Mouse (Mus musculus) midbrain, embryonic 14.5 days (tissue): ENCODE results near the gene Btbd10. TPM values are rescaled to one million over a fixed set of nuclear protein-coding genes. Genes with fewer than 3 reads are reported as not detected.

Source experiments
- ATAC-seq: fragments of 200-750 bp; cut with Nextera tagmentation; 2 replicates; pipeline ENCODE4 v1.8.0; 2017; ENCODE audit warnings: moderate number of reproducible peaks, moderate library complexity; ENCODE audit not compliant: low FRiP score, low TSS enrichment
- DNase-seq: peaks from one replicate; pipeline ENCODE4 v3.0.0-alpha.2; 2015
- H3K27ac ChIP-seq: fragments of 300-500 bp; sonication (generic); replicated peaks from 2 replicates; pipeline ENCODE4 v1.5.1; 2014; ENCODE audit warnings: mild to moderate bottlenecking, low read depth, low read length, moderate library complexity
- H3K27me3 ChIP-seq: fragments of 300-500 bp; sonication (generic); 2 replicates; pipeline ENCODE4 v1.6.1; 2014; ENCODE audit warnings: low read length, control low read depth, mixed read lengths; ENCODE audit not compliant: control insufficient read depth, insufficient read depth
- H3K36me3 ChIP-seq: fragments of 300-500 bp; sonication (generic); 2 replicates; pipeline ENCODE4 v1.6.1; 2014; ENCODE audit warnings: low read length, control low read depth; ENCODE audit not compliant: control insufficient read depth, insufficient read depth
- H3K4me1 ChIP-seq: fragments of 300-500 bp; sonication (generic); 2 replicates; pipeline ENCODE4 v1.6.1; 2014; ENCODE audit warnings: mild to moderate bottlenecking, antibody characterized with exemption, low read length, control low read depth; ENCODE audit not compliant: control insufficient read depth, insufficient read depth
- H3K4me2 ChIP-seq: fragments of 300-500 bp; sonication (generic); 2 replicates; pipeline ENCODE4 v1.6.1; 2014; ENCODE audit warnings: mild to moderate bottlenecking, low read length, moderate library complexity
- H3K4me3 ChIP-seq: fragments of 300-500 bp; sonication (generic); replicated peaks from 2 replicates; pipeline ENCODE4 v1.5.1; 2014; ENCODE audit warnings: low read depth, low read length
- H3K9ac ChIP-seq: fragments of 300-500 bp; sonication (generic); replicated peaks from 2 replicates; pipeline ENCODE4 v1.6.1; 2014; ENCODE audit warnings: mild to moderate bottlenecking, low read length, moderate library complexity
- H3K9me3 ChIP-seq: fragments of 300-500 bp; sonication (generic); 2 replicates; pipeline ENCODE4 v1.6.1; 2016; ENCODE audit warnings: low read length, control low read depth, mixed read lengths; ENCODE audit not compliant: control insufficient read depth
- WGBS: fragments of 180-500 bp; shearing (Covaris S2); extraction: QIAGEN DNeasy Blood & Tissue Kit; methylation state at CpG from one replicate; pipeline ENCODE4 v1.1.7; 2014; 5-methylcytosine and 5-hydroxymethylcytosine counted together
- polyA plus RNA-seq: library from polyadenylated mRNA; unstranded; fragments of >200 nt; fragmentation: Nextera tagmentation; extraction: Ambion mirVana; gene quantifications from 2 replicates; pipeline ENCODE4 v1.2.1, GENCODE M21; 2014

Gene Btbd10
- polyA plus RNA-seq, 1 experiment from 2014 or later: 77.8 TPM

DNA sequence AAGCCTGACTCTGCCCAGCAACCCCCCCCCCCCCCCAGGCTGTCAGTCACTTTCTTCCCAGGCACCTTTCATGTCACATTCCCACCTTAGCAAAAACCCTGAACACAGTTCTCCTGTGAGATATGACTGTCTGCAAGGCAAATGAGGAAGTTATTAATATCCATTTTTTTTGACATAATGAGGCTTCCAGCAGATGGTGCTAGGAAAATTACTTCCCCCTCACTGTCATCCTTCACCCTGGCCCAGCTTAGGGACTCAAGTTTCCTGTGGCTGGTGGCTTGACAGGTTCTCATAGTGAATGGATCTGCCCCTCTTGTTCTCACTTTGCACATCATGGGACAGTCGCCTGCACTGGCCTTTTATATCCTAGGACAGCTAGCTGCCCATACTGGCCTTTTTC, 80.0 kb downstream of the Btbd10 start:
- DNase-seq (no peak), ATAC-seq (no peak)
- H3K36me3 ChIP-seq: peaks cover 10% of the 10 kb centered on the region
- no peaks in the 10 kb centered on the region for H3K27me3 ChIP-seq
- no peak overlapping the region for H3K4me2 ChIP-seq
- no peaks in the 10 kb centered on the region for H3K9me3 ChIP-seq
- WGBS: 85% methylated on average over 1 of the region's 1 CpGs
- H3K27ac ChIP-seq: no peak overlapping the region
- no peaks in the 10 kb centered on the region for H3K4me1 ChIP-seq
- H3K9ac ChIP-seq: no peak overlapping the region
- H3K4me3 ChIP-seq: no peak overlapping the region

DNA sequence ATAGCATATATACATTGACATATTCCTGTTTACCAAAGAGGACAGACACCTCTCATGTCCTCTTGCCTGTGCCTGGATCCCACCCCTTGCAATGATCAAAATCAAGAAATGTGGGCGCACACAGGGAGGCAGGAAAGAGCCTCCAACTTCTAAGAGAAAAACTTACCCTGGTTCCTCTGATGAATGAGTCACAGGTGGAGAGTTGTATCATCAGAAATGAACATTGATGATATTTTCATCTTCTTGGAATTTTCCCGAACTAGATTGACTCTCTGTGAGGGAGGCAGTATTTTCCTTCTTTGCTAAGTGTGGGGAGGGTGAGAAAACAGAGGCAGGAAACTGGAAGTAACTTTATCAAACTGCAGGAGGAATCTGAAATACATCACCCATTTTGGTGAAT, 83.8 kb downstream of the Btbd10 start:
- Histone ChIP-seq H3K9me3 (no peaks in the 10 kb centered on the region), H3K4me3 (no peak overlapping the region), H3K4me1 (no peaks in the 10 kb centered on the region), H3K9ac (no peak overlapping the region), H3K4me2 (no peak overlapping the region), H3K27ac (no peak overlapping the region), H3K36me3 (peaks cover 10% of the 10 kb centered on the region; the same call in 1 of the 2 replicates), H3K27me3 (no peaks in the 10 kb centered on the region)
- 92% methylated on average over 2 of the region's 2 CpGs for whole genome bisulfite sequencing
- ATAC-seq (no peak), DNase-seq (no peak)

DNA sequence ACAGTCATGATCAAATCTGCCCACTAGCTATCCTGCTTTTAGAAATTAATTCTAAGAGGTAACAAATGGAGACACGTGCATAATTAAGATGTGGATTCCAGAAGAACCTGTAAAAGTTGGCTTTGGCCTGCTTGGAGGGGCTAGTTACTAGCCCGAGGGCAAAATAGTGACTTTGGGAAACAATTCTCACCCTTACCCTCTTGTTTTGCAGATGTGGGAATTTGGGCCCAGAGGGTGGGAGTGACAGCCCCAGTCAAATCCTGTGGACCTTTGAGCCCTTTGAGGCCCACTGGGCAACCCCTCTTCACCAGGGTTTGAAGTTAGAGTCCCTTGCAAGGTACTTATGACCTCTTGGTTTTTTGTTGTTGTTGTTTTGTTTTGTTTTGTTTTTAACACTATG, 89.9 kb downstream of the Btbd10 start:
- H3K27me3 ChIP-seq: no peaks in the 10 kb centered on the region
- no peak overlapping the region for H3K4me2 ChIP-seq
- H3K9me3 ChIP-seq: no peaks in the 10 kb centered on the region
- 80% methylated on average over 2 of the region's 2 CpGs for WGBS
- ATAC-seq (no peak), DNase-seq (no peak)
- no peaks in the 10 kb centered on the region for H3K4me1 ChIP-seq
- H3K27ac ChIP-seq: no peak overlapping the region
- H3K4me3 ChIP-seq: no peak overlapping the region
- H3K36me3 ChIP-seq: no peaks in the 10 kb centered on the region
- no peak overlapping the region for H3K9ac ChIP-seq

DNA sequence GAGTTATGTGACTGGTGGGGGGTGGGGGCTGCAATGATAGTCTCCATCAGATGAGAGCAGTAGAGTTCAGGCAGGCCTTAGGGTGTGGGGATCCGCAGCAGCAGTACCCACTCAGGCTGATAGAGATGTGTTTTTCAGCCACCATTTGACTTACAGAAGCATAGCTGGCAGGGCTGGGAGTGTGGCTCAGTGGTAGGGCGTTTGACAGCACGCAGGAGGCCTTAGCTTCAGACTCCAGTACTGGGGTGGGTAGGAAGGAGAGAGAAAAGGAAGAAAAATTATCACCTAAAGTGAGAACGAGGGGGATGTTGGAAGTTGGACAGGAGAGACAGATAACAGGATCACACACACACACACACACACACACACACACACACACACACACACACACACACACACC, 90.7 kb downstream of the Btbd10 start:
- WGBS: 92% methylated on average over 4 of the region's 4 CpGs
- Histone ChIP-seq H3K9me3 (no peaks in the 10 kb centered on the region), H3K4me2 (no peak overlapping the region), H3K27ac (no peak overlapping the region), H3K27me3 (no peaks in the 10 kb centered on the region), H3K9ac (no peak overlapping the region), H3K4me1 (no peaks in the 10 kb centered on the region), H3K4me3 (no peak overlapping the region), H3K36me3 (no peaks in the 10 kb centered on the region)
- no peak for ATAC-seq
- DNase-seq: no peak

DNA sequence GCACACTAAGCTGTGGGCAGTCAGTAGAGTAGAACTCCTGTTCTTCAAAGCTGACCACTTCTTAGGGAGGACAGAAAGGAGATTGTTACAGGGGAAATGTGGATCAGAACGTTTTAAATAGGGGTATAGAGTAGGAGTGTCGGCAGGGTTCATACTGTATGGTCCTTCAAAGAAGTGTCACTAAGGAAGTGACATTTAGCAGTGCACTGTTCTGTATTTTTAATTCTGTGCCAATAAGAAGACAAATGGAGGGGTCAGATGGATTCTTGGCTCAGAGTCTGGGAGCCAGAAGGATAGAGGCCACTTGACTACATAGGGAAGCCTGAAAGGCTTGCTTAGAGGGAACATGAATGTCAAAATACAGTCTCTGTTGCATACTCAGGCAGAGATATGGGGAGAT, 91.9 kb downstream of the Btbd10 start:
- Histone ChIP-seq H3K4me1 (no peaks in the 10 kb centered on the region), H3K9me3 (no peaks in the 10 kb centered on the region), H3K27ac (no peak overlapping the region), H3K4me2 (no peak overlapping the region), H3K27me3 (no peaks in the 10 kb centered on the region), H3K9ac (no peak overlapping the region), H3K4me3 (no peak overlapping the region), H3K36me3 (no peaks in the 10 kb centered on the region)
- DNase-seq (no peak), ATAC-seq (no peak)
- 70% methylated on average over 2 of the region's 2 CpGs for WGBS

DNA sequence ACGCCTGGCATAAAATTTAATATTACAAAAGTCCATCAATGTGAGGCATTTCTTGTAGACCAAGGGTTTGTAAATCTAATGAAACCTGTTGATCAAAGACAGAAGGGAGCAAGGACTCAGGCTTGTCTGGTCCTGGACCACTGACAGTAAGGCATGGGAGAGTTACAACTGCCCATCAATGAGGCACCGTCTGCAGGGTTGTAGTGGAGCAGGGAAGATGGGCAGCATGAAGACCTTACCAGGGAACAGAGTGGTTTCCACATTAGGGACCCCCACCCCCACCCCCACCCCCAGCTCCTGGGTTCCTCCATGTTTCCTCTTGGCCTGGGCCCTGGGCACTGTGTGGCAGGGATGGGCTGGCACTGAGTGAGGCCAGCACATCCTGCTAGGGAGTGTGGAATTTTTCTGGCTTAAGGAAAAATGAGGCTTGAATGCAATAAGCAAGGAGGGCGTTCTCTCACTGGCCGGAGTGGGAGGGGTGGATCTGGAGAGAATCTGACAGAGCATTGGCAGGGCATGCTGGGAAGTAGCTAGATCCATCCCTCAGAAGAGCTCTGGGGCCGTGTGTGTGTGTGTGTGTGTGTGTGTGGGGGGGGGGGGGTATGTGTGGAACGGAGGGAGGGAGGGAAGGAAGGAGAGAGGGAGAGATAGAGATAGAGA, 96.7 kb downstream of the Btbd10 start:
- H3K4me2 ChIP-seq: no peak overlapping the region
- no peak for DNase-seq
- no peak overlapping the region for H3K9ac ChIP-seq
- WGBS: 84% methylated on average over 5 of the region's 6 CpGs
- no peaks in the 10 kb centered on the region for H3K27me3 ChIP-seq
- H3K4me3 ChIP-seq: no peak overlapping the region
- H3K27ac ChIP-seq: no peak overlapping the region
- no peak for ATAC-seq
- H3K4me1 ChIP-seq: 0 out of 2 replicates have a peak, but pooled peaks cover 3% of the 10 kb centered on the region
- no peaks in the 10 kb centered on the region for H3K9me3 ChIP-seq
- H3K36me3 ChIP-seq: no peaks in the 10 kb centered on the region

DNA sequence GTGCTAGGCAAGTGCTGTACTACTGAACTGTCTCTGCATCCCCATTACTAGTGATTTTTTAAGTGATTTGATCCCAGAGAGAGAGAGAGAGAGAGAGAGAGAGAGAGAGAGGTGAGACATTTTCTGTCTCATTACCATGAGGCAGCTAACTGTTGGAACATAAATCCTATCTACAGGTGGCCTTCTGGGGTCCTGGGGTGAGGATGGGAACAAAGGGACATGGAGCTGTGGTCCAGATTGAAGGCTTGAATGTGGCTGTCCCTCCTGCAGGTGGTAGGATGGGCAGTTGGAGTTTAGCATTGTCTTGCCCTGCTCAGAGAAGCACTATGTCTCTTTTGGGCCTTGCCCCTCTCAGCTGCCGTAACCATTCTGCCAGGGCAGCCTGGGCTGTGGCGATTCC, 98.2 kb downstream of the Btbd10 start:
- Histone ChIP-seq H3K27ac (no peak overlapping the region), H3K9ac (no peak overlapping the region), H3K9me3 (no peaks in the 10 kb centered on the region), H3K4me1 (0 out of 2 replicates have a peak, but pooled peaks cover 3% of the 10 kb centered on the region), H3K27me3 (no peaks in the 10 kb centered on the region), H3K4me3 (no peak overlapping the region), H3K4me2 (no peak overlapping the region), H3K36me3 (no peaks in the 10 kb centered on the region)
- ATAC-seq: no peak
- WGBS: 65% methylated on average over 2 of the region's 2 CpGs
- DNase-seq: no peak

DNA sequence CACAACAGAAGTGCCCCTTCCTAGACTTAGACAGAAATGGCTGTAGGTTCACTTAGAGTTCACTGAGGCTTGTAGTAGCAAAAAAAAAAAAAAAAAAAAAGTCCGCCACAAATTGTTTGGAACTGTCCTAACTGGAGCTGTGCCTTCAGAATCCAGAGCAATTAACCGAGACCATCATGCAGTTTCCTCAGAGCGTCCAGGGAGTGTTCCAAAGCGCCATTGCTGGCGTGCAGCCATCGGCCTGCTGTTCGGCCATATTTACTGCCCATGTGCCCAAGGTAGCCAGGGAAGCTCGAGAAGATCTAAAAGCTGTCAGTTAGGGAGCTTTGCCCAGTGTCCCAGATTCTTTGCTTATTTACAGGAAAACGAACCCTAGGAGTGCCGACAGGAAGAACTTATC, 98.6 kb downstream of the Btbd10 start:
- 81% methylated on average over 10 of the region's 10 CpGs for WGBS

DNA sequence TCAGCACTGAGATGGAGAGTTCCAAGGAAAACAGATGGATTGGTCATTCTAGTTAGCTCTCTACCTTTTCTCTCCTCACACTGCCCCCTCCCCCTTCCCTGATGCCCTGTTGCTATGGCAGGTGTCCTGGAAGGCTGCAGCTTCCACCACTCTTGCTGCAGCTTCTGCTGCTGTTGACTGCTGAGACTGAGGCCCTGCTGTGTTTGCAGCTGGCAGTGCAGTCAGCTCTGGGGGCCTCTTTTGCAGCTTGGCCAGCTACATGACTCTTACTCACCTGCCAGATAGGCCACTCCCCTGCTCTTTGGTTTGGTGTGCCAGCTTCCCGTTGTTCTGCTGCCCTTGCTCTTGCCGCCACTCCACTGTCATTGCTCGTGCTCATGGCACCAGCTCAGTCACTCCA, 99.3 kb downstream of the Btbd10 start:
- H3K4me2 ChIP-seq: no peak overlapping the region
- H3K36me3 ChIP-seq: no peaks in the 10 kb centered on the region
- H3K9ac ChIP-seq: no peak overlapping the region
- H3K4me3 ChIP-seq: no peak overlapping the region
- ATAC-seq (no peak), DNase-seq (no peak)
- H3K9me3 ChIP-seq: no peaks in the 10 kb centered on the region
- no peaks in the 10 kb centered on the region for H3K27me3 ChIP-seq
- no peak overlapping the region for H3K27ac ChIP-seq
- H3K4me1 ChIP-seq: 0 out of 2 replicates have a peak, but pooled peaks cover 3% of the 10 kb centered on the region
- WGBS: 60% methylated on average over 3 of the region's 3 CpGs

More for the DNA sequence above, 98.6 kb downstream of the Btbd10 start:
- no peak overlapping the region for H3K9ac ChIP-seq
- no peak overlapping the region for H3K4me3 ChIP-seq
- no peaks in the 10 kb centered on the region for H3K36me3 ChIP-seq
- no peak overlapping the region for H3K27ac ChIP-seq
- 0 out of 2 replicates have a peak, but pooled peaks cover 3% of the 10 kb centered on the region for H3K4me1 ChIP-seq
- no peaks in the 10 kb centered on the region for H3K9me3 ChIP-seq
- DNase-seq: peak; percentile 40
- H3K4me2 ChIP-seq: no peak overlapping the region
- no peaks in the 10 kb centered on the region for H3K27me3 ChIP-seq
- no peak for ATAC-seq
